Mouse (Mus musculus) heart, adult 2 months (tissue): ENCODE measurements around the gene Tmem208.

Experiments
- CTCF ChIP-seq: fragments of 200-600 bp; IDR thresholded peaks from 2 replicates; pipeline ENCODE4 v1.8.1; 2022; ENCODE audit warnings: antibody characterized with exemption, mild to moderate bottlenecking, moderate library complexity
- EP300 ChIP-seq: fragments of 200-500 bp; IDR thresholded peaks from 2 replicates; pipeline ENCODE4 v1.6.1; 2011; ENCODE audit warnings: low read depth, low read length, control low read depth; ENCODE audit not compliant: insufficient read depth
- POLR2A ChIP-seq: fragments of 200-500 bp; IDR thresholded peaks from 2 replicates; pipeline ENCODE4 v1.6.1; 2011; ENCODE audit warnings: mild to moderate bottlenecking, low read depth, low read length, control low read depth; ENCODE audit not compliant: insufficient read depth

DNA sequence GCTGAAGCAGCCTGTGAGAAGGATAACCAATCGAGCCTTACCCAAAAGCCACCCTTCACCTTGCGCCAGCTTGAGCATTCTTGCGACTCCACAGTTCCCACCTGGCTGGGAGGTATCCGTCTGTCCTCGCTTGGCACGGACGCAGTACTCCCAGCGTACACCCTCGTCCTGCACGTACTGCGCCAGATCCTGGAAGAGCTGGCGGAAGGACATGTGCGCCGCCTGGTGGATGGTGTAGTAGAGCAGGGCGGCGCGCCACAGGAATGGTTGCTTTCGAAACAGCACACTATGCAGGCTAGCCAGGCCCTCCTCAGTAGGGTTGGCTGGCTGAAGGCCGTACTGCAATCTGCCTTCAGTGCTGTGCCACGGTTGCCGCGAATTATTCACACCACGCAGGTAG is 43.1 kb upstream of the Tmem208 start:
- TF ChIP-seq CTCF (peak; percentile 74), POLR2A (no peak), EP300 (peak; percentile 38; the same call in 1 of the 2 replicates)
